Mouse (Mus musculus) midbrain, embryonic 11.5 days (tissue): ENCODE data around the gene S1pr4. TPM values are rescaled to one million over a fixed set of nuclear protein-coding genes. Genes with fewer than 3 reads are reported as not detected.

Experiments used
- ATAC-seq: fragments of 200-750 bp; cut with Nextera tagmentation; 2 replicates; pipeline ENCODE4 v1.8.0; 2017; ENCODE audit warnings: moderate TSS enrichment, moderate library complexity; ENCODE audit not compliant: low FRiP score
- DNase-seq: peaks from one replicate; pipeline ENCODE4 v3.0.0; 2015; ENCODE audit warnings: low spot score; ENCODE audit errors: missing footprints
- H3K27ac ChIP-seq: fragments of 300-500 bp; sonication (generic); 2 replicates; pipeline ENCODE4 v1.5.1; 2014; ENCODE audit warnings: low read depth, low read length
- H3K27me3 ChIP-seq: fragments of 300-500 bp; sonication (generic); 2 replicates; pipeline ENCODE4 v1.6.1; 2014; ENCODE audit warnings: mild to moderate bottlenecking, low read length, moderate library complexity, mixed read lengths; ENCODE audit not compliant: control insufficient read depth, insufficient read depth
- H3K36me3 ChIP-seq: fragments of 300-500 bp; sonication (generic); 2 replicates; pipeline ENCODE4 v1.6.1; 2014; ENCODE audit warnings: mild to moderate bottlenecking, low read length, moderate library complexity, mixed read lengths; ENCODE audit not compliant: control insufficient read depth, insufficient read depth
- H3K4me1 ChIP-seq: fragments of 300-500 bp; sonication (generic); 2 replicates; pipeline ENCODE4 v1.6.1; 2014; ENCODE audit warnings: low read length; ENCODE audit not compliant: control insufficient read depth, insufficient read depth
- H3K4me2 ChIP-seq: fragments of 300-500 bp; sonication (generic); 2 replicates; pipeline ENCODE4 v1.6.1; 2014; ENCODE audit warnings: mild to moderate bottlenecking, moderate library complexity
- H3K4me3 ChIP-seq: fragments of 300-500 bp; sonication (generic); 2 replicates; pipeline ENCODE4 v1.5.1; 2014; ENCODE audit warnings: low read depth, low read length
- H3K9ac ChIP-seq: fragments of 300-500 bp; sonication (generic); 2 replicates; pipeline ENCODE4 v1.6.1; 2014; ENCODE audit warnings: low read length
- H3K9me3 ChIP-seq: fragments of 300-500 bp; sonication (generic); 2 replicates; pipeline ENCODE4 v1.6.1; 2016; ENCODE audit warnings: low read length; ENCODE audit not compliant: control insufficient read depth
- WGBS: fragments of 180-500 bp; shearing (Covaris S2); extraction: QIAGEN DNeasy Blood & Tissue Kit; methylation state at CpG from one replicate; pipeline ENCODE4 v1.1.7; 2014; 5-methylcytosine and 5-hydroxymethylcytosine counted together
- polyA plus RNA-seq: library from polyadenylated mRNA; unstranded; fragments of >200 nt; fragmentation: Nextera tagmentation; extraction: Ambion mirVana; gene quantifications from 2 replicates; pipeline ENCODE4 v1.2.1, GENCODE M21; 2014

S1pr4 gene
- polyA plus RNA-seq, 1 experiment from 2014 or later: 0.37 TPM

DNA sequence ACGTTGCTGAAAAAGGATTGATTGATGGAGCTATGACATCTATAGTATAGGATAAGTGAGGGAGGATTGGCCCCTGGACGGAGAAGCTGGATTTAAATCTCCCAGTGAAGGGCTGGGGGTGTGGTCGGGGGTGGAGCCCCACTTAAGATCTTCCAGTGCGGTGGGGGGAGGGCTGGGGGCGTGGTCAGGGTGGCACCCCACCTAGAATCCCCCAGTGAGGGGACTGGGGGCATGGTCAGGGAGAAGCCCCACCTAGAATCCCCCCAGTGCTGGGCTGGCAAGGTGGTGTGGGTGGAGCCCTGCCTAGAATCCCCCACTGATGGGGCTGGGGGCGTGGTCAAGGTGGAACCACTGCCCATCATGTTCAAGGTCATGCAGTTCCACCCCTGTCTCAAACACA lies 7.2 kb upstream of the S1pr4 start:
- Histone ChIP-seq H3K4me2 (no peak overlapping the region), H3K4me1 (no peaks in the 10 kb centered on the region), H3K9ac (no peak overlapping the region), H3K27ac (no peak overlapping the region), H3K36me3 (no peaks in the 10 kb centered on the region), H3K9me3 (no peaks in the 10 kb centered on the region), H3K4me3 (no peak overlapping the region), H3K27me3 (no peaks in the 10 kb centered on the region; the same call in 1 of the 2 replicates)
- WGBS: 44% methylated on average over 6 of the region's 6 CpGs
- ATAC-seq (no peak), DNase-seq (no peak)

DNA sequence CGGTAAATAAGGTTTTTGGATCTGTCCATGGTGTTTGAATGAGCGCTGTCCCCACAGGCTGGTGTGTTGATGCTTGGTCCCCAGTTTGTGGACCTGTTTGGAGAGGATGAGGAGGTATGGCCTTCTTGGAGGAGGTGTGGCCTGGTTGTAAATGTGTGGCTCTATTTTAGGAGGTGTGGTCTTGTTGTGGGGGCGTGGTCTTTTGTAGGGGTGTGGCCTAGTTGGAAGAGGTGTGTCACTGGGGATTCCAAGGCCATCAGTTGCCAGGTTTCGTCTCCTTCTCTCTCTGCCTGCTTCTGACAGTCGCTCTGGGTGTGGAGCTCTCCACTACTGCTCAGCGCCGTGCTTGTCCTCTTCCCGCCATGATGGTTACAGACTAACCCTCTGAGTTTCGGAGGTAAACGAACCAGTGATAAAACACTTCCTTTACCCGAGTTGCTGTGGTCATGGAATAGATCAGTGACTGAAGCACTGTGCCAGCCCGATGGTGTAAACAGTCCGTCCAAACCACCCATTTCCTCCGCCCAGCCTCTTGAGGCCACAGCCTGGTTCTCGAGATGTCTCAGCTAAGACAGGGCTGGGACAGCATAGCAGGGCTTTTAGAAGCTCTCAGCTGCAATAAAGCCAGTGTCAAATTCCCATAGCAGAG lies 5.2 kb upstream of the S1pr4 start:
- DNase-seq (no peak), ATAC-seq (no peak)
- Histone ChIP-seq H3K9me3 (no peaks in the 10 kb centered on the region), H3K27ac (no peak overlapping the region), H3K27me3 (no peaks in the 10 kb centered on the region; the same call in 1 of the 2 replicates), H3K9ac (no peak overlapping the region), H3K36me3 (no peaks in the 10 kb centered on the region), H3K4me1 (no peaks in the 10 kb centered on the region), H3K4me2 (no peak overlapping the region), H3K4me3 (no peak overlapping the region)
- WGBS: 81% methylated on average over 15 of the region's 15 CpGs

DNA sequence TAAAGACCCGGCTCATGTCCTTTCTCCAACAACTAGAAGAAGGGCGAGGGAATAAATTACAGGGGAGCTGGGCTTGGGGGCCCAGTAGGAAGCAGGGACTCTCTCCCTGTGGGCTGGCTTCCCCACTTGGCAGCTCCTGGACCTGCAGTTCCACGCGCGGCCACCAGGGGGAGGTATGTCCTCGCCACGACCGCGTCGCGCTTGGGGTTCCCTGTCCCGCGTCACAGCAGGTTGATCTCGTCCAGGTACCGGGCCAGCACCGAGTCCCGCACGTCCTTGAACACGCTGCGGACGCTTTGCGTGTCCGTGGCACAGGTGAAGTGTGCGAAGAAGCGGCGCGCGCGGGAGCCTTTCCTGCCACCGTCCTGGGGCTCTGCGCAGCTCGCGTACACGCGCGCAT lies 2.7 kb upstream of the S1pr4 start:
- Histone ChIP-seq H3K27ac (no peak overlapping the region), H3K9me3 (no peaks in the 10 kb centered on the region), H3K4me3 (peak overlapping the region; percentile 28), H3K9ac (peak overlapping the region; percentile 16; the same call in 1 of the 2 replicates), H3K27me3 (no peaks in the 10 kb centered on the region; the same call in 1 of the 2 replicates), H3K36me3 (no peaks in the 10 kb centered on the region), H3K4me2 (peak overlapping the region; percentile 56), H3K4me1 (no peaks in the 10 kb centered on the region)
- peak; percentile 99 for DNase-seq
- ATAC-seq: peak; percentile 39
- WGBS: 9% methylated on average over 36 of the region's 36 CpGs

DNA sequence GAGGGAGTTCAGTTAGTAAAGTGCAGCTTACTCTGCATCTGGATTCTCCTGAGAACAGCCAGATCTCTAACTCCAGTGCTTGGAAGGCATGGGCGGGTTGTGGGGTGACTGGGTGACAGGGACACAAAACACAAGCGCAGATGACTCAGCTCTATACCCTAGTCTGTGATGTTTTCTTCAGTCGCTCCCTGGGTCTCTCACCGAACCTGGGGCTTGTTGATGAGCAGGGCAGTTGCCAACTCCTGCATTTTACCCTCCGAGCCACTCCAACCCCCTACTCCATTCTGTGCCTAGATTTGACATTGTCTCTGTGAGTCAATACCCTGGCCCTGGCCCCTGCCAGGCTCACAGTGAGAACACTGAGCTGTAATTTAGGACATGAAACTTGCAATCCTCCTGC lies 1.9 kb upstream of the S1pr4 start:
- H3K36me3 ChIP-seq: no peaks in the 10 kb centered on the region
- DNase-seq (no peak), ATAC-seq (no peak)
- WGBS: 85% methylated on average over 5 of the region's 5 CpGs
- no peak overlapping the region for H3K9ac ChIP-seq
- H3K27ac ChIP-seq: no peak overlapping the region
- H3K4me2 ChIP-seq: no peak overlapping the region
- no peaks in the 10 kb centered on the region for H3K4me1 ChIP-seq
- H3K4me3 ChIP-seq: no peak overlapping the region
- no peaks in the 10 kb centered on the region; the same call in 1 of the 2 replicates for H3K27me3 ChIP-seq
- no peaks in the 10 kb centered on the region for H3K9me3 ChIP-seq

DNA sequence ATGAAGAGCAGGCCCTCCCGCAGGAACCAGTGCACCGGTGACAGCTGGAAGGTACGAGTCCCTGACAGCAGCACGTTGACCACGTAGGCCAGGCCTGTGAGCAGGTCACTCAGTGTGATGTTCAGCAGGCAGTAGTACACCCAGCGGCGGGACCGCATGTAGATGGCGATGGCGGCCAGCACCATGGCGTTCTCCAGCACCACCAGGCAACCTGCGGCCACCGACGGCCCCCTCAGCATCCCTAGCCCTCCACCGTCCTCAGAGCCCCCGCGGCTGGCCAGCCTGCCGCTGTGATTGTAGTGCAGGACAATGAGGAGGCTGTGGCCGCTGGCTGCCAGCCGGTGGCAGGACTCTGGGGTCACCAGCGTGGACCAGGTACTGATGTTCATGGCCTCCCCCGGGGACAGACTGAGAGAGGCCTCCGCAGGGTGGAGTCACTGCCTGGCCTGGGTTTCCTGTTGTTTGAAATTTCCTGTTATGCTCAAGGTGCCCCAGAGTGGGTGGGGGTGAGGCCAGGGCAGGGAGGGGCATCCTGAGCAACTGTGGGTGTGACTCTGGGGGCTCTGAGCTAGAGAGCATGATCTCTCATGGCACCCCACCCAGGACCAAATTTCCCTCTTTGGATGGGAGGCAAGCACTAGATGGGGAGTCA lies 556 bp downstream of the S1pr4 start:
- DNase-seq: no peak
- Histone ChIP-seq H3K36me3 (no peaks in the 10 kb centered on the region), H3K9ac (no peak overlapping the region), H3K4me1 (peaks cover 10% of the 10 kb centered on the region), H3K27me3 (no peaks in the 10 kb centered on the region; the same call in 1 of the 2 replicates), H3K9me3 (no peaks in the 10 kb centered on the region), H3K4me3 (no peak overlapping the region), H3K4me2 (no peak overlapping the region), H3K27ac (no peak overlapping the region)
- 81% methylated on average over 23 of the region's 23 CpGs for WGBS
- ATAC-seq: no peak

DNA sequence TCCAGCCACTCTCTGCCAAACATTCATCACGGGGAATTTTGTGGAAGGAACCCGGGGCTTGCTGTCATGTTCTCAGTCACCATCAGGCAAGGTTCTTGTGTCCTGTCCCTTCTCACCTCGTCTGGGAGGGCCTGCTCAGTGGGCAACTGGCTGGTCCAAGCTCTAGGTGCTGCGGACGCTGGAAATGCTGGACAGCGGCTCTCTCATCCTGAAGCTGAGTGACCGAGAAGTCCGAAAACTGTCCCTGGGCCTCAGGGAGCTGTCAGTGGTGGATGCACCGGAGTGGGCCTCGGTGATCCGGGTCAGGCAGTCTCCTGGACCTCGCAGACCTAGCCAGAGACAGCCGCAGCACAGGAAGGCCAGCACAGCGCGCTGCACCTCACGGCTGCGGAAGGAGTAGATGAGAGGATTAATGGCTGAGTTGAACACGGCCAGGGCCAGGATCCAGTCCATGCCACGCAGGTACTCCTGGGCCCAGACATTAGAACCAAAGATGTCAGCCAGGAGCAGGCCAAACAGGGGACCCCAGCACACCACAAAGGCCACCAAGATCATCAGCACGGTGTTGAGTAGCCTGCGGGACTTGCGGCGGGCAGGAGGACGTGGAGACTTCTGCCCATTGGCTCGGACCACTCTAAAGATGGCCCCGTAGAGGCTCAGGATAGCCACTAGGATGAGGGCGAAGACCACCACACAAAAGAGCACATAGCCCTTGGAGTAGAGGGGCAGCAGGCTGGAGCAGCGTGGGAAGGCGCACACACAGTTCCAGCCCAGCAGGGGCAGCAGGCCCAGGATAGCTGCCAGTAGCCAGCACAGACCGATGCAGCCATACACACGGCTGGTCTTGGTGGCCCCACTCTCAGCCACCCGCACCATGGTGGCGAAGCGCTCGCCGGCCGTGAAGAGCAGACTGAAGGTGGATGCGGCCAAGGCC lies 1.3 kb downstream of the S1pr4 start:
- no peak for ATAC-seq
- H3K9ac ChIP-seq: no peak overlapping the region
- H3K4me3 ChIP-seq: no peak overlapping the region
- H3K9me3 ChIP-seq: no peaks in the 10 kb centered on the region
- no peaks in the 10 kb centered on the region; the same call in 1 of the 2 replicates for H3K27me3 ChIP-seq
- 86% methylated on average over 38 of the region's 38 CpGs for WGBS
- no peaks in the 10 kb centered on the region for H3K36me3 ChIP-seq
- H3K4me1 ChIP-seq: peaks cover 10% of the 10 kb centered on the region
- no peak for DNase-seq
- no peak overlapping the region for H3K4me2 ChIP-seq
- H3K27ac ChIP-seq: no peak overlapping the region

- 82% methylated on average over 17 of the region's 17 CpGs for WGBS
- no peak overlapping the region for H3K4me3 ChIP-seq
- H3K9ac ChIP-seq: no peak overlapping the region
- peak overlapping the region; percentile 46; the same call in 1 of the 2 replicates for H3K4me2 ChIP-seq
- H3K27ac ChIP-seq: no peak overlapping the region
- H3K36me3 ChIP-seq: peaks cover 3% of the 10 kb centered on the region; the same call in 1 of the 2 replicates
- no peak for DNase-seq
- ATAC-seq: no peak
- no peaks in the 10 kb centered on the region for H3K9me3 ChIP-seq
- no peaks in the 10 kb centered on the region; the same call in 1 of the 2 replicates for H3K27me3 ChIP-seq
- H3K4me1 ChIP-seq: peaks cover 10% of the 10 kb centered on the region
These were observed 2.3 kb downstream of the S1pr4 start for GRCm38 (mm10) chr10:81497401-81498270.

GRCm38 (mm10) chr10:81496969-81497368 lies 3.0 kb downstream of the S1pr4 start:
- H3K4me1 ChIP-seq: peaks cover 10% of the 10 kb centered on the region

More at GRCm38 (mm10) chr10:81496969-81497368, 3.0 kb downstream of the S1pr4 start:
- Histone ChIP-seq H3K9ac (peak overlapping the region; percentile 70), H3K4me3 (peak overlapping the region; percentile 83), H3K9me3 (no peaks in the 10 kb centered on the region), H3K4me2 (peak overlapping the region; percentile 46), H3K27ac (no peak overlapping the region), H3K27me3 (no peaks in the 10 kb centered on the region; the same call in 1 of the 2 replicates), H3K36me3 (peaks cover 8% of the 10 kb centered on the region)
- ATAC-seq (no peak), DNase-seq (no peak)
- whole genome bisulfite sequencing: 44% methylated on average over 4 of the region's 4 CpGs
